Mouse (Mus musculus): ENCODE measurements around the gene Six3. TPM values are rescaled to one million over a fixed set of nuclear protein-coding genes. Genes with fewer than 3 reads are reported as not detected.

Gene Six3
- total RNA-seq, 2 experiments from 2014 or later: not detected

Other genes with a start within 250 kb of the Six3 start
- gene Six2, start 74.7 kb downstream of the Six3 start, total RNA-seq (2021): 10 to 100 TPM in 1 of 2 experiments, 1 to 10 TPM in 1; 6.2 to 12.2 TPM

Data from gastrocnemius, postnatal 14 days (tissue).